Mouse (Mus musculus) lung, embryonic 14.5 days (tissue): ENCODE results near the gene Sap30l. TPM values are rescaled to one million over a fixed set of nuclear protein-coding genes. Genes with fewer than 3 reads are reported as not detected.

ENCODE experiments used
- ATAC-seq: fragments of 200-750 bp; cut with Nextera tagmentation; 2 replicates; pipeline ENCODE4 v1.8.0; 2017; ENCODE audit warnings: mild to moderate bottlenecking, moderate TSS enrichment, moderate library complexity; ENCODE audit not compliant: insufficient read depth
- DNase-seq: peaks from one replicate; pipeline ENCODE4 v3.0.0-alpha.2; 2015
- H3K27ac ChIP-seq: fragments of 300-500 bp; sonication (generic); 2 replicates; pipeline ENCODE4 v1.5.1; 2014; ENCODE audit warnings: low read depth, mild to moderate bottlenecking, moderate library complexity
- H3K27me3 ChIP-seq: fragments of 300-500 bp; sonication (generic); 2 replicates; pipeline ENCODE4 v1.6.1; 2014; ENCODE audit warnings: low read length, control low read depth; ENCODE audit not compliant: insufficient read depth
- H3K36me3 ChIP-seq: fragments of 300-500 bp; sonication (generic); 2 replicates; pipeline ENCODE4 v1.6.1; 2014; ENCODE audit warnings: control low read depth; ENCODE audit not compliant: insufficient read depth
- H3K4me1 ChIP-seq: fragments of 300-500 bp; sonication (generic); 2 replicates; pipeline ENCODE4 v1.6.1; 2014; ENCODE audit warnings: antibody characterized with exemption, control low read depth; ENCODE audit not compliant: insufficient read depth
- H3K4me2 ChIP-seq: fragments of 300-500 bp; sonication (generic); 2 replicates; pipeline ENCODE4 v1.6.1; 2014; ENCODE audit warnings: mild to moderate bottlenecking
- H3K4me3 ChIP-seq: fragments of 300-500 bp; sonication (generic); 2 replicates; pipeline ENCODE4 v1.5.1; 2014; ENCODE audit warnings: low read depth, low read length
- H3K9ac ChIP-seq: fragments of 300-500 bp; sonication (generic); 2 replicates; pipeline ENCODE4 v1.6.1; 2014
- H3K9me3 ChIP-seq: fragments of 300-500 bp; sonication (generic); 2 replicates; pipeline ENCODE4 v1.6.1; 2016; ENCODE audit warnings: low read depth, low read length, control low read depth
- CTCF ChIP-seq: IDR thresholded peaks from 2 replicates; pipeline ENCODE4 v1.5.1; 2016; ENCODE audit warnings: antibody characterized with exemption, low read depth
- WGBS: fragments of 180-500 bp; shearing (Covaris S2); extraction: QIAGEN DNeasy Blood & Tissue Kit; methylation state at CpG from one replicate; pipeline ENCODE4 v1.1.7; 2014; 5-methylcytosine and 5-hydroxymethylcytosine counted together
- polyA plus RNA-seq: library from polyadenylated mRNA; unstranded; fragments of >200 nt; fragmentation: Nextera tagmentation; extraction: Ambion mirVana; gene quantifications from 2 replicates; pipeline ENCODE4 v1.2.1, GENCODE M21; 2014

Gene Sap30l
- polyA plus RNA-seq, 1 experiment from 2014 or later = 16.7 TPM

GRCm38 (mm10) chr11:57767171-57767570 lies 34.3 kb upstream of the Sap30l start:
- H3K9ac ChIP-seq = no peak overlapping the region
- H3K4me1 ChIP-seq = no peaks in the 10 kb centered on the region
- no peak overlapping the region for H3K4me3 ChIP-seq
- H3K27ac ChIP-seq = no peak overlapping the region
- H3K9me3 ChIP-seq = no peaks in the 10 kb centered on the region
- 44% methylated on average over 6 of the region's 6 CpGs for WGBS
- no peak overlapping the region for H3K4me2 ChIP-seq
- DNase-seq = no peak
- H3K36me3 ChIP-seq = no peaks in the 10 kb centered on the region
- TF ChIP-seq CTCF = no peak
- no peaks in the 10 kb centered on the region for H3K27me3 ChIP-seq
- no peak for ATAC-seq

- Histone ChIP-seq H3K4me3 (no peak overlapping the region), H3K9me3 (no peaks in the 10 kb centered on the region), H3K4me1 (no peaks in the 10 kb centered on the region), H3K27me3 (no peaks in the 10 kb centered on the region), H3K27ac (no peak overlapping the region), H3K4me2 (no peak overlapping the region), H3K36me3 (no peaks in the 10 kb centered on the region), H3K9ac (no peak overlapping the region)
- WGBS = 87% methylated on average over 5 of the region's 5 CpGs
- no peak for ATAC-seq
- DNase-seq = no peak
- TF ChIP-seq CTCF = no peak
These were observed 30.7 kb upstream of the Sap30l start for GRCm38 (mm10) chr11:57770776-57771175.

- DNase-seq (no peak), ATAC-seq (no peak)
- no peaks in the 10 kb centered on the region for H3K36me3 ChIP-seq
- 86% methylated on average over 8 of the region's 8 CpGs for WGBS
- no peak overlapping the region for H3K27ac ChIP-seq
- no peak for TF ChIP-seq CTCF
- no peaks in the 10 kb centered on the region for H3K4me1 ChIP-seq
- H3K9me3 ChIP-seq = no peaks in the 10 kb centered on the region
- H3K27me3 ChIP-seq = no peaks in the 10 kb centered on the region
- no peak overlapping the region for H3K4me3 ChIP-seq
- H3K9ac ChIP-seq = no peak overlapping the region
- no peak overlapping the region for H3K4me2 ChIP-seq
These were observed 29.8 kb upstream of the Sap30l start for GRCm38 (mm10) chr11:57771676-57772075.

GRCm38 (mm10) chr11:57773479-57773878 lies 28.0 kb upstream of the Sap30l start:
- no peak for ATAC-seq
- Histone ChIP-seq H3K27me3 (no peaks in the 10 kb centered on the region), H3K27ac (no peak overlapping the region), H3K36me3 (no peaks in the 10 kb centered on the region), H3K4me3 (no peak overlapping the region), H3K9me3 (no peaks in the 10 kb centered on the region), H3K4me1 (no peaks in the 10 kb centered on the region), H3K9ac (no peak overlapping the region), H3K4me2 (no peak overlapping the region)
- DNase-seq = peak; percentile 13
- WGBS = 25% methylated on average over 13 of the region's 13 CpGs
- TF ChIP-seq CTCF = no peak

GRCm38 (mm10) chr11:57773936-57774335 lies 27.5 kb upstream of the Sap30l start:
- Histone ChIP-seq H3K9ac (no peak overlapping the region), H3K4me1 (no peaks in the 10 kb centered on the region), H3K4me2 (no peak overlapping the region), H3K27me3 (no peaks in the 10 kb centered on the region), H3K36me3 (no peaks in the 10 kb centered on the region), H3K27ac (no peak overlapping the region), H3K9me3 (no peaks in the 10 kb centered on the region), H3K4me3 (no peak overlapping the region)
- WGBS = 14% methylated on average over 4 of the region's 4 CpGs
- TF ChIP-seq CTCF = no peak
- no peak for ATAC-seq
- DNase-seq = no peak

GRCm38 (mm10) chr11:57775868-57776267 lies 25.6 kb upstream of the Sap30l start:
- TF ChIP-seq CTCF = no peak
- ATAC-seq (no peak), DNase-seq (no peak)
- no peak overlapping the region for H3K4me3 ChIP-seq
- H3K9me3 ChIP-seq = no peaks in the 10 kb centered on the region
- H3K4me1 ChIP-seq = no peaks in the 10 kb centered on the region
- H3K27me3 ChIP-seq = no peaks in the 10 kb centered on the region
- no peak overlapping the region for H3K27ac ChIP-seq
- H3K4me2 ChIP-seq = no peak overlapping the region
- H3K9ac ChIP-seq = no peak overlapping the region
- 62% methylated on average over 6 of the region's 6 CpGs for WGBS
- no peaks in the 10 kb centered on the region for H3K36me3 ChIP-seq

- H3K4me3 ChIP-seq = no peak overlapping the region
- no peak overlapping the region for H3K4me2 ChIP-seq
- no peak overlapping the region for H3K9ac ChIP-seq
- DNase-seq (no peak), ATAC-seq (no peak)
- no peaks in the 10 kb centered on the region for H3K9me3 ChIP-seq
- H3K36me3 ChIP-seq = no peaks in the 10 kb centered on the region
- no peak overlapping the region for H3K27ac ChIP-seq
- no peaks in the 10 kb centered on the region for H3K4me1 ChIP-seq
- no peak for TF ChIP-seq CTCF
- 92% methylated on average over 3 of the region's 3 CpGs for WGBS
- H3K27me3 ChIP-seq = no peaks in the 10 kb centered on the region
These were observed 24.9 kb upstream of the Sap30l start for GRCm38 (mm10) chr11:57776546-57776945.

GRCm38 (mm10) chr11:57778349-57778748 lies 23.1 kb upstream of the Sap30l start:
- DNase-seq (peak; percentile 93), ATAC-seq (peak; percentile 70)
- H3K27me3 ChIP-seq = no peaks in the 10 kb centered on the region
- 21% methylated on average over 5 of the region's 5 CpGs for WGBS
- H3K9me3 ChIP-seq = no peaks in the 10 kb centered on the region
- H3K9ac ChIP-seq = no peak overlapping the region
- no peaks in the 10 kb centered on the region for H3K4me1 ChIP-seq
- H3K27ac ChIP-seq = no peak overlapping the region
- no peaks in the 10 kb centered on the region for H3K36me3 ChIP-seq
- H3K4me3 ChIP-seq = no peak overlapping the region
- TF ChIP-seq CTCF = peak; percentile 97
- H3K4me2 ChIP-seq = no peak overlapping the region
